Mouse (Mus musculus): ENCODE data around the gene Rpgrip1l.

DNA sequence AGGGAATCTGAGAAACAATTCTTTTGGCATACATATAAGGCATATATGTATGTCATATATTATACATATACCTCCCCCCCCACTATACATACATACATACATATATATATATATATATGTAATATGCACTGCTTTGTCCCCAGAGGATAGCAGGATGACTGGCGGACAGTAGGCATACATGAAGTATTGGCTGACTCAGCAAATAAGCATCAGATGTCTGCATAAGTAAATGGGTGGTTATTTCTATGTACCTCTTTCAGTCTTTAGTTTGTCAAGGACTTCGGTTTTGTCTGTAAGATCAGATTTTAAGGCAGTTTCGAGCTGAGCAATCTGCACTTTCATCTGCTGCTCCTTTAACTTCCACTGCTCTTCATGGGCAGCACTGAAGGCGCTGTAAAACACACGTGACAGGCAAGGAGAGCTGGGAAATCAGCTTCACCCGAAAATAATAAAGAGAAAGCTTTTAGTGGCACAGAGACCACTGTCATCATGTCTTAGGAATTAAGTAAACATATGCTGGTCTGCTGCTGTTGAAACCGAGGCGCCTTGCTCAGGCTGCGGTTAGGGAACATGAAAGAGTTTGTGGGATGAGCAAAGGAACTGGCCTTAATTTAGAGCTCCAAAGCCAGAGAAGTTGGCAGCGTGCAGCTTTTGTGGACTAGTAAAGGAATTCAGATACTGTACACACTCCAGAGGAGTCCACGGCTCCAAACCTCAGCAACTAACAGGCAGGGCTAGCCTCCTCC, 32.4 kb downstream of the Rpgrip1l start:
- TF ChIP-seq CTCF (IDR thresholded peaks at IDR 0.05; ENCODE audit: borderline replicate concordance, extremely low read depth, insufficient read depth, insufficient read length) (no peak), POLR2A (IDR thresholded peaks at IDR 0.05; ENCODE audit: borderline replicate concordance, extremely low read depth, insufficient read depth, insufficient read length, poor library complexity, severe bottlenecking) (no peak)

Measured in brain, embryonic 14.5 days (tissue).